Mouse (Mus musculus) adrenal gland, postnatal 4 days (tissue): Measurements from ENCODE around the gene Abhd17a. TPM values are rescaled to one million over a fixed set of nuclear protein-coding genes. Genes with fewer than 3 reads are reported as not detected.

Experiments
- DNase-seq, 2 experiments: peaks; one replicate each; pipeline ENCODE4 v3.0.0; 2021 to 2022; ENCODE audit warnings: low spot score in 2 of 2, mixed read lengths in 2 of 2
- long read RNA-seq, 2 experiments: library from polyadenylated mRNA; stranded (forward); transcript quantifications; one replicate each; pipeline ENCODE4 v2.0.0; 2021
- total RNA-seq, 2 experiments: library from RNA; stranded (reverse); gene quantifications; 2 replicates each; pipeline ENCODE4 v1.2.3; 2021

Abhd17a gene
- 100 to 1,000 TPM; 106 to 112 TPM for total RNA-seq
- long read RNA-seq, experiment 1, transcript Abhd17a-201 (5 exons, 1,468 nt), result major isoform, 166 of 260 reads
- long read RNA-seq, experiment 1, partial matches to known transcripts, result 13 of 260 reads
- long read RNA-seq, experiment 1, other reads (novel, unspliced or antisense), result 78 of 260 reads
- long read RNA-seq, experiment 2, transcript Abhd17a-201 (5 exons, 1,468 nt), result major isoform, 237 of 350 reads
- long read RNA-seq, experiment 2, transcript Abhd17a-204 (4 exons, 1,529 nt), result minor isoform, 5 of 350 reads
- long read RNA-seq, experiment 2, partial matches to known transcripts, result 41 of 350 reads
- long read RNA-seq, experiment 2, other reads (novel, unspliced or antisense), result 67 of 350 reads

DNA sequence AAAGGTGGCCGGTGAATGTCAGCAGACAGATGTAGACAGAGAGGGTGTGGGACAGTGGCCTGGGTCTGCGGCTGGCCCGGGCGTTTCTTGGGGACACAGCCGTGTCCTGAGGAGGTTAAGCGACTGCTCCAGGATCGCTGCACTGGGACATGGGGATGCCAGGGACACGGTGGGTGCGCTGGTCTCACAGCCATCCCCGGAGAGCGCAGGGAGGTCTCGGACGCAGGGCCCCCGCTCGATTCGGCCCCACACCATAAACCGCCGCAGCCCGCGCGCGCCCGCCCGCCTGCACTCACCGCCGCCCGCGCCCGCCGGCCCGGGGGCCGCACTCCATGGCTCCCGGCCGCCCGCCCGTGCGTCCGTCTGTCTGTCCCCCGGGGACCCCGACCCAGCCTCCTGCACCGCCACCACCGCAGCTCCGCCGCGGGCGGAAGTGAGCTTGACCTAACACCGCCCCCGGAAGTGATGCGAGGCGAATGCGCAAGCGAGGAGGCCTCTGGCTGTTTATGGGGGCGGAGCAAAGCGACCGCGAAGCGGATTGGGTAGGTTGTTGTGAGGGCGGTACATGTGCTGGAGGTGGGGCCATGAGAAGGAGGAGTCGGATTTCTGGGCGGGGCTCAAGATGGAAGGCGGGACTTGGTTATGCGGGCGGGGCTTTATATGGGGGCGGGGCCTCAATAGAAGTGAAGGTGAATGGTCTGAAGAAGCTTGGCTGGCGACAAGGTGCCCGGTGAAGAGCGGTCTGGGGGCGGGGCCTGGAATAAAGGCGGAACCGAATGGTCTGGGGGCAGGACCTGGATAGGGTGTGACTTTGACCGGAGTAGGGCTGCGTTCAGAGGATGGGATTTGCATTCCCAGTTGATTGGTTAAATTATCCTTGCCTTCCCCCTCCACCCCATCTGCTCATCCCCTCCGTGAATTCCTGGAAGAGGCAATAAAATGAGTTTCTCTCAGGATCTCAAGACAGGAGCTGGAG lies at the start of gene Abhd17a:
Gene Abhd17a, minus strand, starts transcription at position 463 of the 976 bp plus-strand sequence.
- DNase-seq, result peak; percentile 92 to 97

DNA sequence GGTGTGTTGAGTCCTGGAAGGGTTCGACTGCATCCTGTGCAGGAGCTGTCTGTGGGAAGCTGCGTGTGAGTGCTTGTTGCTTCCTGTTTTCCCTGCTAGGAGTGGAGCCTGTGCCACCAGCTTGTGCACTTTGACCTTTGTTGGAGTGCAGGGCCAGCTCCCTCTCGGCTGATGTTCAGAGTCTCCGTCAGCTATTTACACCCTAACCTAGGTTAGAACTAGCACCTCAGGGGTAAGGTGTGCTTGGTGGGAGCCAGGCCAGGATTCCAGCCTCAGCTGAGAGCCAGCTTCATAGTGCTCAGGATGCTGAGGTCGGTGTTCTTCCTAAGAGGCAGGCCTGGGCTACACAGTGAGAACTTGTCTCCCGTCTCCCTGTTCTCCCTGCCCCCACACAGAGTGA lies 45.2 kb upstream of the Abhd17a start:
- no peak for DNase-seq

DNA sequence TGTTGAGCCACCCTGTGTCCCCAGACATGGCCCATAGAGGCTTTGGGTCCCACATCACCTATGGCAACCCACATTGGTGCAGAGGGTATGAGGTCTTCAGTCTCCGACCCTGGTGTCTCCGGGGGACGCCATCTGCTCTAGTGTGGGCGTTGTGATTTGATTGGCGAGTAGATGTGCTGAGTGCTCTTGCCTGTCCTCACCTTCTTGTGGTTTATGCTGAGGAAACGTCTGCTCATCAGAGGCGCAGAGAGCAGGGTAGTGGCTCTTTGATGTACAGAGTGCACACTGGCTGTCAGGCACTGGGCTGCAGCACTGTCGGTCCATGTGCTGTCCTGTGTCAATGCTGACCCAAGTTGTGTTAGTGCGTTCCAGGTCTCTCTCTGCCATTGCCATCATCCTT lies 38.8 kb upstream of the Abhd17a start:
- no peak for DNase-seq

DNA sequence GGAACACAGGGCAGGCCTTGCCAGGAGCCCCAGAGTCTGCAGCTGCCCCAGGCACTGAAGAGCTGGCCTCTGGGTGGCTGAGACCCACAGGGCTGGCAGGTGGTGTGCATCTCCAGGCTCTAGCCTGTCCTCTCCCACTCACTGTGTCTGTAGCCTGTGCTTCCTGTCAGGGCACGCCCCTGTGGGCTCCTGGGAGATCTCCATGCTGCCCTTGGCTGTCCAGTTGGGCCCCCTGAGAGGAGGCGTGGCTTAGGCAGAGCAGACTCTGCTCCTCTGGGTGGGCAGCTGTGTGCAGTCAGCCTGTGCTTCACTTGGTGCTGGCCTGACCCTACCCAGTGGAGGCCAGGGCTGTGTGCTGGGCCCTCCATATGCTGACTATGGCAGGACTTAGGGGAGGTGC lies 37.5 kb upstream of the Abhd17a start:
- no peak for DNase-seq

DNA sequence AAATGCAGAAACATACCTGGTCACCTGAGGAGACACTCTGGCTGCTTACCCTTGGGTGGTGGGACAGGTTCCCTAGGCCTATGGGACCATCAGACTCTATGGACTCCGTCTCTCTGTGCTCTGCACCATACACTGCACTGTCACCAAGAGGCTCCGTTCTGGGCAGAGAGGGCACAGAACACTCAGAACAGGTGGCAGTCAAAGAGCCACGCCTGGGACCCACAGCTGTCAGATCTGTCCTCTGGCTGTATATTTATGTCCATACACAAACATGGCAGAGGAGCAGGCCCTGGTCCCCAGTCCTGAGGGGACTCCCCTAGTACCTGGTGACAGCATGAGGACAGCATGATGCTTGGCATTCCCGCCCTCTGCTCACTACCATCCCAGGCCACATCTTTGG lies 35.6 kb upstream of the Abhd17a start:
- DNase-seq, result no peak

DNA sequence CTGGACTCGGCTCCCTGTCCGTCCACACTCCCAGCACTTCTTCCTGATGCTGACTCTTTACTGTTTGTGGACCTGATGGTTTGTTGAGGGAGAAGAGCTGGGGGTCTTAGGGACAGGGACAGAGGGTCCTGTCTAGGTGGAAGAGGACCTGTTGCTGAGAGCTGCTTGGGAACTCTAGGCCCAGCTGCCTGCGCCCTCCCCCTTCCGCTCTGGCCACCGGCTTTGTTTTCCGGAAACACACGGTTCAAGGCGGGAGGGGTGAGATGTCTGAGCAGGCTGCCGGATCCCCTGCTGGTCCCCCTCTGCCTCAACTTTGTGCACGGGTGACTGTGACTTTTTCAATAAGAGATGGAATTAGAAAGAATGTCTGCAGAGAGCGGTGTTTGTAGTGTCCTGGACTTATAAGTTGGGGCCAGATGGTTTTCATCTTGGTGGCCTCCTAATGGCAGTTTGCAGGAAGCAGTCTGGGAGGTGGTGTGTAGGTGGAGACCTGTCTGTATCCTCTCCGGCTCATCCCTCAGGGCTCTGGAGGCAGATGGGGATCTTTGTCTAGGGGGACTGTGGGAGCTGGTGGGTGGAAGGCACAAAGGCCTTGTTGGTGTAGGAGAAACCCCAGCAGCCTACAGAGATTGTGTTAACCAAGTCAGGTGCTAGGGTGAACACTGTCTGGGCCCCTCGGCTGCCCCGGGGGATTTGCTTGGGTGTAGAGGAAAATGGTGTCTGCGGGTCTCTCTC lies 33.5 kb upstream of the Abhd17a start:
- peak in 1 of 2 experiments; percentile 45 for DNase-seq

DNA sequence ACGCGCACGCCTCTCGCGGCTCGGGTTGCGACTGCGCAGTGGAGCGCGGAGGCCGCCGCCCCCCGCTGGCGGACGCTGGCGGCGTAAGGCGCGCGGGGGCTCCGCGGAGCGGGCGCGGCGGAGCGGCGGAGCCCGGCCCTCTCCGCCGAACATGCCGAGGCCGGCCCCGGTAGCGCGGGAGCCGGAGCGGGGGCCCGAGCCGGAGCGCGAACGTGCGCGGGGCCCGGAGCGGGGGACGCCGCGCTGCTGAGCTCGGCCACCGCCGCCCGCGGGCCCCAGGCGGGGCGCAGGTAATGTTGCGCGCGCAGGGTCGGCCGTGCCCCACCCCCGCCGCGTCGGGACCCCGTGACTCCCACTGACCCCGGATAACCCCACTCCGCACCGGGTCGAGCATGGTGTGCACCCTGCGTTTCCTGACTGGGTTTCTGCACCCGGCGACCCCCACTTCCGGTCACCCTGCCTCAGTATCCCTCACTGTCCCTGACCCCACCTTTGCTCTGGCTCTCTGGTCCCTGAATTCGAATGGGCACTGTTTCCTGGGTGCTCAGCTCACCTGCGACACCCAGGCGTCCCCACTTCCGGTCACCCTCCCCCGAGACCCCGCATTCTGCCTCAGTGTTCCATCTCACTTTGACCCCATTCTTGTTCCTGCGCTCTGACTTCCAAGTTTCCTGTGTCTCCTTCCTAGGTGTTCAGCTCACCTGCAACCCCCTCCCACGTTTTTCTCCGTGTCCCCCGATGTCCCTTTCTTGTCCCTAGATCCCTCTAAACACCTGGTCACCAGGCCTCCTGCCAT lies 32.7 kb upstream of the Abhd17a start, which contains the start of gene Csnk1g2:
Gene Csnk1g2, plus strand, starts transcription at position 178 of the 796 bp plus-strand sequence.
- peak in 1 of 2 experiments; percentile 37 for DNase-seq

DNA sequence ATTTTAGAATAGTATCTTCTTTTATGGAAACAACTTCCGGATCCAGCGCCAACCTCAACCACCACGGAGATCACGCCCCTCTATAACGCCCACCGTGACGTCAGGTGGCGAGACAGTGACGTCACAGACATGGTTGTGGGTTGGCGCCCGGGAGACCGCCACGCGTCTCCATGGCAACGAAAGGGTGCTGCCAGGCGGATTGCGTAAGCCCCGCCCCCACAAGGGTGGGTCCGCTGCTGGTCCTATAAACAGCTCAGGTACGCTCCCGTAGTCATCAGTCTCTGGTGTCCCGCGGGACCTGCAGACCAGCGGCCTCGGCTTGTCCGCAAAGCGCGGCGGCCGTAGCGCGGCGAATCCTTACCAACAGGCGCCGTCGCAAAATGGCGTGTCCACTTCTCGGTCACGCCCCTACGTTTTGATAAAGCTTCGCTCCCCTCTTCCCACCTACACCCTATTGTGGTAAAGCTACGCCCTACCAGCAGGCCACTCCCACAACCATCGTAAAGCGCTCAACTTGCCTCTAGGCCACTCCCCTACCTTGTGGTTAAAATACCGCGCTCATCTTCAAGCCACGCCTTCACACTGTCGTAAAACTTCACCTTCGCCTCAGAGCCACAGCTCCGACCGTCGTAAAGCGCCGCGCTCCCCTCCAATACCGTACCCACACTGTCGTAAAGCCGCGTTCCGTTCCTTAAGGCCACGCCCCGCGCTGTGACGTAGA lies 32.0 kb upstream of the Abhd17a start:
- peak; percentile 96 to 98 for DNase-seq

DNA sequence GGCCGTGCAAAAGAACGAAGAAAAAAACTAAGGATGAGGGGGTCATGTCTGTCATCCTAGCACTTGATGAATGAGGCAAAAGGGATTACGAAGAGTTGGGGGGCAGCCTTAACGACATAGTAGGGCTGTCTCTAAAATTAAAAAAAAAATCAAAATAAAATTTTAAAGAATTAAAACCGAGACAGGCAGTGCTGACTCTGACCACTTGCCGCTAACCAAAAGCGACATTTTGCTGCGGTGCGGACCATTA lies 31.5 kb upstream of the Abhd17a start:
- no peak for DNase-seq

DNA sequence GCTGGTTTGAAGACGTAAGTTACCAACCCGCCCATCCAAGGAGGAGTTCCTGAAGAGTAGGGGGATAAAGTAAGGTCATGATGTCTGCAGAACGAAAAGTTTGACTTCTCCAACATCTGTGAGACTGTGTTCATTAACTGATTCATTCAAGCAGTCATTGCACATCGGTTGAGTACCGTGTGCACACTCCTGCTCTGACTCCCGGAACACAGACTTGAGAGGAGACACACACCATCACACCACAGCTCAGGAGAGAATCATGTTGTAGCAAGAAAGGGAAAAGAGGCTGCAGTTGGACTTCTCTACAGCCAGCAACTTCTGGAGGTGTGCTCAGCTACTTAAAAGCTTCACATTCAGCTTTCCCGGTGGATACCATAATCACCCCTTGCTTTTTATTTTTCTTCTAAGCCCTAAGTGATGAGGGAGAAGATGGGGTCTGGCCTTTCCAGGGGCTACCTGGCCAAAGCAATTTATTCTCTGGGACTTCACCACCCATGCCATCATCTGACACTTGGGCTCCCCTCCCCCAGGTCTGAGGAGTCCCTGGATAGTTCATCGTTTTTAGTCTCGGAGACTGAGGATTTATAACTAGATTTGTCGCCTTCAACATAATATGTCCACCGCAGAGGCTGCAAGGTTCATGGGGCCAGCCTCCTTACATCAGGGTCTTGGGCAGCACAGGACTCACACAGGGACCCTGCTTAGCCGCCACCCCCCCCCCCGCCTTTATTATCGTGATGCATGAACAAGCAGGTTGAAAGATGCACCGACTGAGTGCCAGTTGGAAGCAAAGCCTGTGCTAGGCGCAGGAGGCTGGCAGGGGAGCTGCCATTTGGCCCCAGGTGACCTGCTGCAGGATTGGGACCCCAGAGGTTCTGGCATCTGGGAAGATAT lies 30.9 kb upstream of the Abhd17a start:
- DNase-seq, result no peak

DNA sequence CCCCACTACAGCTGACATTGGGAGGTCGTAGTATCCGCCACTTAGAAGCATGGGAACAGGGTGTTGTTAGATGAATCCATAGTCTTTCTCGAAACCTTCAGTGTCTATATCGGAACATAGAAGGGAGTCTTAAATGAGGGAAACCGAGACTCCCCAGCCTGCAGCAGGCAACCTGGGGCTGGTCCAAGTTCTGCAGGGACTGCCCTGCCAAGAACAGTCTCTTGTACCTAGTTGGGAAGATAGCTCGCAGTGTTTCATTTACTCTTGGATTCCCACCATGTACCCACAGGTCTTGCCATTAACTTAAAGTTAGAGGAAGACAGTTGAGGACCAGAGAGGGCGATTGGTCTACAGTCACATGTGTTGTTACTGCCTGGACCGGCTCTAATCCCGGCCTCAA lies 30.2 kb upstream of the Abhd17a start:
- DNase-seq, result no peak

DNA sequence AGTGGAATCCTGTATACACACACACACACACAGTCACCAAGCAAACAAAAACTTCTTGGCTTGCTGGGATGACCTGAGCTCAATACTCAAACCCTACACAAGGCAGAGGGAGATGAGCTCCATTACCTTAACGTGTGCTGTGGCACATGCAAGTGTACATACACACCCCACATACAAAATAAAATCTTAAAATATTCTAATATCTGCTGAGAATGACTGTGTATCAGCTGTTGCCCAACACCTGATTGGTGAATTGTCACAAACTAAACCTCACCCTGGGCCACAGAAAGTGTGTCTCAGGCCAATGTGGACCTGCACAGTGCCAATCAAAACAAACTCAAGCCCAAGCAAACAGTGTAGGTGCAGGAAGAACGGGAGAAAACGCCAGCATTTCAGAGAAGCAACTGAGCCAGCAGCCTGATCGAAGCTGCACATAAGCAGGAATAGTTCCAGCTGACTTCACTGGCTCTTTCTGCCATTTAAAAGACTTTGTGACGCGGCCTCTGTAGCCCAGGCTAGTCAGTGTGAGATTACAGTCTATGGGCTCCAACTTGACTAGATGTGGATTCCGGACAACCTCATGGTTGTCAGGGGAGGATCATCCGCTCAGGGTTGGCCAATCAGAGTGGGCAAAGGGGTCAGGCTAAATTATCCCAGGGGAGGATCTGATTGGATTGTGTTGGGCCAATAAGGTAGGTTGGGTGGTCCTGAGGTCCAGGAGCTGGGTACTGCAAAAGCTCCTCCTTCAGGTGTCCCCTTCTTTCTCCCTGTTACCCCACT lies 29.5 kb upstream of the Abhd17a start:
- no peak for DNase-seq

DNA sequence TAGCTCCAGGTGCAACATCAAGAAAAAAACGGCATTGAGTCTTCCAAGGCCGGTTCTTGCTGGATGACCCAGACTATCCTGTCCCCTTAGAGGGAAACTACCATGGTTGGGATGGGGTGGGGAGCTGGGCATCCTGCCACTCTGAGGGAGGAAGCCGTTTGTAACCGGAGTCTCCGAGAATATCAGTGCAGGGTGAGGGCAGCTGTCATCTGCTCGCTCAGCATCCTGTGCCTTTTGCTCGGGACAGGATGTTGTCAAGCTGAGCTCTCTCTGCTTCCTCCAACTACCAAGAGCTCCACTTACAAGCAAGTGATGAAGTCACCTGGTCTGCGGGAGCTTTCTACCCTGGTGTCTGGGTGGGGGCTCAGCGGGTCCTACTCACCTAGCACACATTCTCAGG lies 28.0 kb upstream of the Abhd17a start:
- no peak for DNase-seq

DNA sequence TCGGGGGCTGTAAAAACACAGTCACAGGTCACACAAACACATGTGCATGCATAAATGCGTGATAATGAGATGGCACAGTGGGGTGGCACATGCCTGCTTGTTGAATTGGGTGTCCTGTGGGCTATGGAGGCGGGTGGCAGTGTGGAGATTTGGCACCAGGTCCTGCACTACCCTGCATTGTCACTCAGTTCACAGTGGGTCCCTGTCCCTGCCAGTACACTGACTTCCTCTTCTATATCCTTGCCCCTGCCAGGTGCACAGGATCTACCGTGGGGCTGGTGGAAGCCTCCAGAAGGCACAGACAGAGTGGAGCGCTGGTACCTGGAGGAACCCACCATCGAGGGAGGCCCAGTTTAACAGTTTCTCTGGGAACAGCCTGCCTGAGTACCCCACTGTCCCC lies 24.2 kb upstream of the Abhd17a start:
- DNase-seq, result no peak

DNA sequence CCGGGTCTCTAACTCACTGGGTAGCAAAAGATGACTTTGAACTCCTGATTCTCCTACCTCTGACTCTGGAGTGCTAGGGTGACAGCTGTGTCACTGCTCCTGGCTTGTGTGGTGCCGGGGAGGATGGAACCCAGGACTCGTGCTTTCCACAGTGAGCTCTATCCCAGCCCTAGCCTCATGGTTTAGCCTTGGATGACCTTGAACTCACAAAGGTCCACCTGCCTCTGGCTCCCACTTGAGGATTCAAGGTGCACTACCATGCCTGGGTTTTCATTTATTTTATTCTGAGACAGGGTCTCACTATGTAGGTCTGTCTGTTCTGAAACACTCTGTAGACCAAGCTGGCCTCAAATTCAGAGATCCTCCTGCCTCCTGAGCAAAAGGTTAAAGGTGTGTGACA lies 23.7 kb upstream of the Abhd17a start:
- no peak for DNase-seq

DNA sequence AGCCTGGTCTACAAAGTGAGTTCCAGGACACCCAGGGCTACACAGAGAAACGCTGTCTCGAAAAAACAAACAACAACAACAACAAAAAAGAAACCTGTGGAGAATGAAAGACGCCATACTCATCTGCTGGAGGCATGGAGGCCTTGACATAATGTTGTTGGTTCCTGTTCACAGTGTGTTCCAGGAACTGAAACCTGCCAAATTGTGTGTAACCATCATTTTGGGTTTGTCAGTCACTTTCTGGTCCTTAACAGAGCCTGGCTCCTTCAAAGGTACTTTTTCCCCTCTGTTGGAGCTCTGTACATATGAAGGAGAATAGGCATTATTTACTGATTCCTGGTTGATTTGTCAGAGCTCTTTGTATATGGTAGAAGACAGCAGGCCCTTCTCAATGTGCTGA lies 21.8 kb upstream of the Abhd17a start:
- DNase-seq, result no peak

DNA sequence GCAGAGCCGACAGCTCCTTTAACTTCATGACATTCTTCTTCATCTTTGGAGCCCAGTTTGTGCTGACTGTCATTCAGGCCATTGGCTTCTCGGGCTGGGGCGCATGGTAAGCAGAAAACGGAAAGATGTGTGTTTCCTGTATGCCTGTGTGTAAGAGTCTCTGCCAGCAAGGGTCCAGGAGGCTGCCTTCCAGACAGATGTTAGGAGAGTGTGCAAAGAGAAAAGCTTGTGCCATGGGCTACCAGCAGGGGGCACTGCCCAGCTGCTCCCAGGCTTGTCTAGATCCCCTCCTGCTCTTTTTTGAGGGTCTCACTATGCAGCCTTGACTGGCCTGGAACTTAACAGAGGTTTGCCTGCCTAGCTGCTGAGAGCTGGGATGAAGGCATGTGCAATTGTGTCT lies 20.9 kb upstream of the Abhd17a start:
- no peak for DNase-seq

DNA sequence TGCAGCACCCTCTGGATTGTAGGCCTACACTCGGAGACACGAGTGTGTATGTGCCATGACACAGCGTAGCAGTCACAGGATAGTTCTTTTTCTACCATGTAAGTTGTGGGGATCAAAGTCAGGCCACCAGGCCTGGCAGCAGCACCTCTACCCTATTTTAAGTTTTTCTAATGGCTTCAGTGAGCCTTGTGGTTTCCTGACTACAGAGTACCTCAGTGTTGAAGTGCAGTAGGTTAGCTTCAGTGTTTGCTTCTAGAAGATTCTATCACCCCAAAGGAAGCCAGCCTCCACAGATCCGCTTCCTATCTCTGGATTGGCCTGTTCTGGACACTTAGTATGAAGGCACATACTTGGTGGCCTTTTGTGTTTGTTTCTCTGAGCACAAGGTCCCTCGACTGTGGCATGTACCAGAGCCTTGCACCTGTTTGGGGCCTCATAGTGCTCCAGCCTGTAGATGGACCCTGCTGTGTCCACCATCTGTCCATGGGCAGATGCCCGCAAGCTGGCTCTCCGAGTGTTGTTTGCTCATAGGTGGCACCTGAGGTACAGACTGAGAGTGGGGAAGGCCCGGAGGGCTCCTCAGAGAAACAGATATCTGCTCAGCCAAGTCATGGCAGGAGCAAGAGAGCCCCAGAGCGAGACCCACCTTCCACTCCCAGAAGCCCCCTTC lies 20.1 kb upstream of the Abhd17a start:
- no peak for DNase-seq
